Mouse (Mus musculus): ENCODE data around the gene St8sia1. TPM values are rescaled to one million over a fixed set of nuclear protein-coding genes. Genes with fewer than 3 reads are reported as not detected.

The St8sia1 gene
- polyA plus RNA-seq, 1 experiment, result not detected

- no peak for TF ChIP-seq GATA1 (IDR thresholded peaks at IDR 0.05; ENCODE audit: low read length)
- no peak for TF ChIP-seq TAL1 (IDR thresholded peaks at IDR 0.05; ENCODE audit: low read length)
- H3K4me1 ChIP-seq (ENCODE audit: control insufficient read depth), result no peaks in the 10 kb centered on the region
These were observed 1.8 kb downstream of the St8sia1 start for GRCm38 (mm10) chr6:142962476-142962875.

GRCm38 (mm10) chr6:142961721-142962455, 2.4 kb downstream of the St8sia1 start:
- Histone ChIP-seq H3K27me3 (ENCODE audit: control insufficient read depth) (peaks cover 36% of the 10 kb centered on the region), H3K4me1 (ENCODE audit: control insufficient read depth) (no peaks in the 10 kb centered on the region), H3K36me3 (ENCODE audit: control insufficient read depth) (no peaks in the 10 kb centered on the region), H3K4me3 (replicated peaks) (no peak overlapping the region), H3K9me3 (ENCODE audit: control insufficient read depth, low read length) (no peaks in the 10 kb centered on the region)
- TF ChIP-seq GATA1 (IDR thresholded peaks at IDR 0.05; ENCODE audit: low read length) (no peak), TAL1 (IDR thresholded peaks at IDR 0.05; ENCODE audit: low read length) (no peak)

More at GRCm38 (mm10) chr6:142962476-142962875, 1.8 kb downstream of the St8sia1 start:
- Histone ChIP-seq H3K4me3 (replicated peaks) (no peak overlapping the region), H3K9me3 (ENCODE audit: control insufficient read depth, low read length) (no peaks in the 10 kb centered on the region), H3K36me3 (ENCODE audit: control insufficient read depth) (no peaks in the 10 kb centered on the region), H3K27me3 (ENCODE audit: control insufficient read depth) (peaks cover 36% of the 10 kb centered on the region)

- H3K36me3 ChIP-seq (ENCODE audit: control insufficient read depth), result no peaks in the 10 kb centered on the region
- H3K9me3 ChIP-seq (ENCODE audit: control insufficient read depth, low read length), result no peaks in the 10 kb centered on the region
- no peak overlapping the region for H3K4me3 ChIP-seq (replicated peaks)
- no peaks in the 10 kb centered on the region for H3K27me3 ChIP-seq (ENCODE audit: control insufficient read depth)
- no peak for TF ChIP-seq TAL1 (IDR thresholded peaks at IDR 0.05; ENCODE audit: low read length)
- TF ChIP-seq GATA1 (IDR thresholded peaks at IDR 0.05; ENCODE audit: low read length), result no peak
- no peaks in the 10 kb centered on the region; the same call in 1 of the 2 replicates for H3K4me1 ChIP-seq (ENCODE audit: control insufficient read depth)
These were observed 7.7 kb downstream of the St8sia1 start for GRCm38 (mm10) chr6:142956556-142956955.

GRCm38 (mm10) chr6:142955281-142955680, 9.0 kb downstream of the St8sia1 start:
- H3K4me3 ChIP-seq (replicated peaks), result no peak overlapping the region
- no peaks in the 10 kb centered on the region for H3K27me3 ChIP-seq (ENCODE audit: control insufficient read depth)
- no peaks in the 10 kb centered on the region for H3K9me3 ChIP-seq (ENCODE audit: control insufficient read depth, low read length)
- H3K4me1 ChIP-seq (ENCODE audit: control insufficient read depth), result no peaks in the 10 kb centered on the region; the same call in 1 of the 2 replicates
- TF ChIP-seq TAL1 (IDR thresholded peaks at IDR 0.05; ENCODE audit: low read length) (no peak), GATA1 (IDR thresholded peaks at IDR 0.05; ENCODE audit: low read length) (no peak)
- H3K36me3 ChIP-seq (ENCODE audit: control insufficient read depth), result no peaks in the 10 kb centered on the region

- H3K36me3 ChIP-seq (ENCODE audit: control insufficient read depth), result no peaks in the 10 kb centered on the region
- TF ChIP-seq GATA1 (IDR thresholded peaks at IDR 0.05; ENCODE audit: low read length), result no peak
- TF ChIP-seq TAL1 (IDR thresholded peaks at IDR 0.05; ENCODE audit: low read length), result no peak
- no peaks in the 10 kb centered on the region for H3K9me3 ChIP-seq (ENCODE audit: control insufficient read depth, low read length)
- H3K27me3 ChIP-seq (ENCODE audit: control insufficient read depth), result no peaks in the 10 kb centered on the region
- H3K4me1 ChIP-seq (ENCODE audit: control insufficient read depth), result no peaks in the 10 kb centered on the region; the same call in 1 of the 2 replicates
- H3K4me3 ChIP-seq (replicated peaks), result no peak overlapping the region
These were observed 11.1 kb downstream of the St8sia1 start for GRCm38 (mm10) chr6:142953189-142953588.

GRCm38 (mm10) chr6:142952361-142952954, 11.8 kb downstream of the St8sia1 start:
- H3K36me3 ChIP-seq (ENCODE audit: control insufficient read depth), result no peaks in the 10 kb centered on the region
- H3K4me3 ChIP-seq (replicated peaks), result no peak overlapping the region
- no peaks in the 10 kb centered on the region; the same call in 1 of the 2 replicates for H3K4me1 ChIP-seq (ENCODE audit: control insufficient read depth)
- no peaks in the 10 kb centered on the region for H3K27me3 ChIP-seq (ENCODE audit: control insufficient read depth)
- no peaks in the 10 kb centered on the region for H3K9me3 ChIP-seq (ENCODE audit: control insufficient read depth, low read length)
- TF ChIP-seq TAL1 (IDR thresholded peaks at IDR 0.05; ENCODE audit: low read length) (no peak), GATA1 (IDR thresholded peaks at IDR 0.05; ENCODE audit: low read length) (no peak)

GRCm38 (mm10) chr6:142951564-142952308, 12.5 kb downstream of the St8sia1 start:
- Histone ChIP-seq H3K36me3 (ENCODE audit: control insufficient read depth) (no peaks in the 10 kb centered on the region), H3K4me3 (replicated peaks) (no peak overlapping the region), H3K27me3 (ENCODE audit: control insufficient read depth) (no peaks in the 10 kb centered on the region), H3K4me1 (ENCODE audit: control insufficient read depth) (no peaks in the 10 kb centered on the region; the same call in 1 of the 2 replicates), H3K9me3 (ENCODE audit: control insufficient read depth, low read length) (no peaks in the 10 kb centered on the region)
- TF ChIP-seq TAL1 (IDR thresholded peaks at IDR 0.05; ENCODE audit: low read length), result no peak
- TF ChIP-seq GATA1 (IDR thresholded peaks at IDR 0.05; ENCODE audit: low read length), result no peak

- no peak overlapping the region for H3K4me3 ChIP-seq (replicated peaks)
- H3K4me1 ChIP-seq (ENCODE audit: control insufficient read depth), result no peaks in the 10 kb centered on the region; the same call in 1 of the 2 replicates
- no peaks in the 10 kb centered on the region for H3K27me3 ChIP-seq (ENCODE audit: control insufficient read depth)
- no peak for TF ChIP-seq TAL1 (IDR thresholded peaks at IDR 0.05; ENCODE audit: low read length)
- no peak for TF ChIP-seq GATA1 (IDR thresholded peaks at IDR 0.05; ENCODE audit: low read length)
- no peaks in the 10 kb centered on the region for H3K36me3 ChIP-seq (ENCODE audit: control insufficient read depth)
- H3K9me3 ChIP-seq (ENCODE audit: control insufficient read depth, low read length), result no peaks in the 10 kb centered on the region
These were observed 13.9 kb downstream of the St8sia1 start for GRCm38 (mm10) chr6:142950354-142950753.

GRCm38 (mm10) chr6:142948955-142949357, 15.3 kb downstream of the St8sia1 start:
- no peak overlapping the region for H3K4me3 ChIP-seq (replicated peaks)
- no peaks in the 10 kb centered on the region for H3K27me3 ChIP-seq (ENCODE audit: control insufficient read depth)
- TF ChIP-seq TAL1 (IDR thresholded peaks at IDR 0.05; ENCODE audit: low read length) (no peak), GATA1 (IDR thresholded peaks at IDR 0.05; ENCODE audit: low read length) (no peak)
- H3K9me3 ChIP-seq (ENCODE audit: control insufficient read depth, low read length), result no peaks in the 10 kb centered on the region
- no peaks in the 10 kb centered on the region for H3K4me1 ChIP-seq (ENCODE audit: control insufficient read depth)
- H3K36me3 ChIP-seq (ENCODE audit: control insufficient read depth), result no peaks in the 10 kb centered on the region
